Mouse (Mus musculus): Measurements from ENCODE around the gene Hkdc1.

GRCm38 (mm10) chr10:62401641-62402111 is 20.6 kb downstream of the Hkdc1 start:
- TF ChIP-seq CTCF (IDR thresholded peaks at IDR 0.05; ENCODE audit: low read depth) = no peak
- no peak for TF ChIP-seq EP300 (IDR thresholded peaks at IDR 0.05; ENCODE audit: low read depth)
